Mouse (Mus musculus): ENCODE measurements around the gene Lgals4. TPM values are rescaled to one million over a fixed set of nuclear protein-coding genes. Genes with fewer than 3 reads are reported as not detected.

Gene Lgals4
- polyA plus RNA-seq, 1 experiment from 2014 or later = 21.3 TPM

- Histone ChIP-seq H3K36me3 (replicated peaks; ENCODE audit: insufficient read depth, low read length) (peaks cover 95% of the 10 kb centered on the region), H3K9me3 (ENCODE audit: low read length) (no peaks in the 10 kb centered on the region), H3K27ac (ENCODE audit: low read depth) (no peak overlapping the region), H3K4me3 (ENCODE audit: low read depth, low read length) (no peak overlapping the region), H3K4me1 (ENCODE audit: insufficient read depth) (peaks cover 42% of the 10 kb centered on the region), H3K4me2 (ENCODE audit: low read depth, low read length) (no peak overlapping the region), H3K27me3 (ENCODE audit: insufficient read depth, low read length) (no peaks in the 10 kb centered on the region), H3K9ac (replicated peaks) (no peak overlapping the region)
- TF ChIP-seq EP300 (IDR thresholded peaks at IDR 0.05; ENCODE audit: low read depth) (no peak), CTCF (IDR thresholded peaks at IDR 0.05; ENCODE audit: low read depth) (no peak)
- DNase-seq (no peak), ATAC-seq (no peak)
- WGBS (ENCODE audit: insufficient replicate concordance) = 83% methylated on average over 18 of the region's 18 CpGs
Observed at GRCm38 (mm10) chr7:28818436-28818835, 15.2 kb upstream of the Lgals4 start.

- no peak for ATAC-seq
- Histone ChIP-seq H3K4me3 (ENCODE audit: low read depth, low read length) (no peak overlapping the region), H3K4me1 (ENCODE audit: insufficient read depth) (peaks cover 42% of the 10 kb centered on the region), H3K27me3 (ENCODE audit: insufficient read depth, low read length) (no peaks in the 10 kb centered on the region), H3K4me2 (ENCODE audit: low read depth, low read length) (no peak overlapping the region), H3K9me3 (ENCODE audit: low read length) (no peaks in the 10 kb centered on the region), H3K9ac (replicated peaks) (no peak overlapping the region), H3K36me3 (replicated peaks; ENCODE audit: insufficient read depth, low read length) (peaks cover 90% of the 10 kb centered on the region), H3K27ac (ENCODE audit: low read depth) (no peak overlapping the region)
- WGBS (ENCODE audit: insufficient replicate concordance) = 77% methylated on average over 4 of the region's 4 CpGs
- TF ChIP-seq CTCF (IDR thresholded peaks at IDR 0.05; ENCODE audit: low read depth) (no peak), EP300 (IDR thresholded peaks at IDR 0.05; ENCODE audit: low read depth) (peak; percentile 60; the same call in 1 of the 2 replicates)
- no peak for DNase-seq
Observed at GRCm38 (mm10) chr7:28818861-28819452, 14.7 kb upstream of the Lgals4 start.

- TF ChIP-seq EP300 (IDR thresholded peaks at IDR 0.05; ENCODE audit: low read depth) (no peak), CTCF (IDR thresholded peaks at IDR 0.05; ENCODE audit: low read depth) (no peak)
- Histone ChIP-seq H3K27me3 (ENCODE audit: insufficient read depth, low read length) (no peaks in the 10 kb centered on the region), H3K36me3 (replicated peaks; ENCODE audit: insufficient read depth, low read length) (peaks cover 84% of the 10 kb centered on the region), H3K9ac (replicated peaks) (no peak overlapping the region), H3K4me1 (ENCODE audit: insufficient read depth) (peaks cover 43% of the 10 kb centered on the region), H3K4me3 (ENCODE audit: low read depth, low read length) (no peak overlapping the region), H3K4me2 (ENCODE audit: low read depth, low read length) (no peak overlapping the region), H3K9me3 (ENCODE audit: low read length) (no peaks in the 10 kb centered on the region), H3K27ac (ENCODE audit: low read depth) (0 out of 2 replicates have a peak overlapping the region, but pooled peaks have one; percentile 34)
- no peak for ATAC-seq
- WGBS (ENCODE audit: insufficient replicate concordance) = 88% methylated on average over 4 of the region's 4 CpGs
- DNase-seq = no peak
Observed at GRCm38 (mm10) chr7:28819571-28819970, 14.1 kb upstream of the Lgals4 start.

- peak overlapping the region; percentile 34 for H3K27ac ChIP-seq (ENCODE audit: low read depth)
- peaks cover 73% of the 10 kb centered on the region for H3K36me3 ChIP-seq (replicated peaks; ENCODE audit: insufficient read depth, low read length)
- WGBS (ENCODE audit: insufficient replicate concordance) = 72% methylated on average over 12 of the region's 12 CpGs
- H3K4me3 ChIP-seq (ENCODE audit: low read depth, low read length) = no peak overlapping the region
- no peak overlapping the region for H3K9ac ChIP-seq (replicated peaks)
- DNase-seq (no peak), ATAC-seq (no peak)
- peaks cover 43% of the 10 kb centered on the region for H3K4me1 ChIP-seq (ENCODE audit: insufficient read depth)
- H3K4me2 ChIP-seq (ENCODE audit: low read depth, low read length) = no peak overlapping the region
- H3K27me3 ChIP-seq (ENCODE audit: insufficient read depth, low read length) = no peaks in the 10 kb centered on the region
- TF ChIP-seq CTCF (IDR thresholded peaks at IDR 0.05; ENCODE audit: low read depth) (no peak), EP300 (IDR thresholded peaks at IDR 0.05; ENCODE audit: low read depth) (no peak)
- no peaks in the 10 kb centered on the region for H3K9me3 ChIP-seq (ENCODE audit: low read length)
Observed at GRCm38 (mm10) chr7:28820358-28821260, 13.0 kb upstream of the Lgals4 start.

- WGBS (ENCODE audit: insufficient replicate concordance) = 56% methylated on average over 10 of the region's 10 CpGs
- H3K4me1 ChIP-seq (ENCODE audit: insufficient read depth) = peaks cover 47% of the 10 kb centered on the region
Observed at GRCm38 (mm10) chr7:28821261-28821831, 12.3 kb upstream of the Lgals4 start.

DNA sequence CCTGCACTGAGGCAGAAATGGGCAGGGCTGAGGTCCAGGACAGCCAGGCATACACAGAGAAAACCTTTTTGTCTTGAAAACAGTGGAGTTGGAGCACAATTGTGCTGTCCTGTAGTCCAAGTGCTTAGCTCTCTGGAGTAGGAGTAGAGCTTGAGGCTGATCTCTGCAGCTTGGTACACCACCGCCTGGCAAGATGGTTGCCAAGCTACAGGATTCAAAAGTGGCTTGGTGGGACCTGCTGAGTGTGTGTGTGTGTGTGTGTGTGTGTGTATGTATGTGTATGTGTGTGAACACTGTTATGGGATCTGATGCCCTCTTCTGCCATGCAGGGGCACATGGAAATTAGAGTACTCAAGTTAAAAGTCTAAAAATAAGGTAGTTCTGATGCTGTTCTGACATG, 11.1 kb upstream of the Lgals4 start:
- Histone ChIP-seq H3K4me2 (ENCODE audit: low read depth, low read length) (no peak overlapping the region), H3K9ac (replicated peaks) (no peak overlapping the region), H3K27me3 (ENCODE audit: insufficient read depth, low read length) (no peaks in the 10 kb centered on the region), H3K36me3 (replicated peaks; ENCODE audit: insufficient read depth, low read length) (peaks cover 54% of the 10 kb centered on the region), H3K4me3 (ENCODE audit: low read depth, low read length) (no peak overlapping the region), H3K27ac (ENCODE audit: low read depth) (peak overlapping the region; percentile 92), H3K9me3 (ENCODE audit: low read length) (no peaks in the 10 kb centered on the region), H3K4me1 (ENCODE audit: insufficient read depth) (peaks cover 45% of the 10 kb centered on the region)
- 50% methylated on average over 1 of the region's 1 CpGs for WGBS (ENCODE audit: insufficient replicate concordance)
- TF ChIP-seq CTCF (IDR thresholded peaks at IDR 0.05; ENCODE audit: low read depth) (no peak), EP300 (IDR thresholded peaks at IDR 0.05; ENCODE audit: low read depth) (no peak)
- ATAC-seq (no peak), DNase-seq (no peak)

More at GRCm38 (mm10) chr7:28821261-28821831, 12.3 kb upstream of the Lgals4 start:
- Histone ChIP-seq H3K4me3 (ENCODE audit: low read depth, low read length) (no peak overlapping the region), H3K9ac (replicated peaks) (no peak overlapping the region), H3K4me2 (ENCODE audit: low read depth, low read length) (no peak overlapping the region), H3K27ac (ENCODE audit: low read depth) (peak overlapping the region; percentile 34; the same call in 1 of the 2 replicates), H3K9me3 (ENCODE audit: low read length) (no peaks in the 10 kb centered on the region), H3K27me3 (ENCODE audit: insufficient read depth, low read length) (no peaks in the 10 kb centered on the region), H3K36me3 (replicated peaks; ENCODE audit: insufficient read depth, low read length) (peaks cover 66% of the 10 kb centered on the region)
- peak; percentile 72 for DNase-seq
- ATAC-seq = peak; percentile 31
- TF ChIP-seq CTCF (IDR thresholded peaks at IDR 0.05; ENCODE audit: low read depth) (no peak), EP300 (IDR thresholded peaks at IDR 0.05; ENCODE audit: low read depth) (no peak)
